Comparison of ENCODE assay signal across 9 mouse cellular contexts in the genomic region with DNA sequence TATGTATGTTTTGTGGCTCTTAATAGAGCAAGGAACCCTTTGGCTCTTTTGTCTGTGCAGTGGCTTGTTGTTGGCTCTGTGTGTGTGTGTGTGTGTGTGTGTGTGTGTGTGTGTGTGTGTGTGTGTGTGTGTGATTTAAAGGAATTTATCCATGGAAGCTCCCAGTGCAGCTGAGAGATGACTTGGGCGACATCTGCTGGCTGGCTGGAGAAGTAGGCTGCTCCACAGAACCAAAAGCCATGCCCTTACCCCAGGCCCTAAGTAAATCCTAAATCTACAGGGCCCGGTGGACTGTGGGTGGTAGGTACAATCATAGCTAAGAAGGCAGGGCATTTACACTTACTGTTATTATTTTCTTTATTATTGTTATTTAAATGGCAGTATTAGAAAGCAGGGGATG.
DNase-seq lines count a peak whose midpoint lies in the region; ATAC-seq and TF ChIP-seq lines count a peak whose summit lies in the region.
"Had no signal": no experiment of that assay in that cellular context is flagged by ENCODE, and none has a peak within 500 bp of the region (broad histone marks: within the 10 kb centered on the region; RNA-seq: fewer than 3 reads in every experiment).

No protein-coding gene starts in this region.

- intact Hi-C loops in heart, postnatal 36 days (cut with DNase I) = loop anchor here (1.0 to 5.0 kb wide), 4 partner anchors 49 to 420 kb away; no protein-coding TSS in a partner anchor

- H3K4me2 ChIP-seq in kidney, embryonic 16.5 days (replicated peaks; ENCODE audit: low read depth, low read length) = no peak overlapping the region
- H3K4me2 ChIP-seq in neural tube, embryonic 12.5 days (replicated peaks) = no peak overlapping the region

- TF ChIP-seq POLR2A in kidney, adult 2 months (IDR thresholded peaks at IDR 0.05; ENCODE audit: low read depth, low read length) = no peak

- ATAC-seq in kidney, embryonic 16.5 days (ENCODE audit: low FRiP score, low TSS enrichment) = no peak
- peak; percentile 16; the same call in 1 of the 2 replicates for ATAC-seq in neural tube, embryonic 12.5 days (ENCODE audit: low FRiP score, low read depth)
- no peak for ATAC-seq in activated CD4-positive, CD25-positive, alpha-beta regulatory T cell, adult 4 months

- no peaks in the 10 kb centered on the region for H3K4me1 ChIP-seq in kidney, adult 2 months (ENCODE audit: control insufficient read depth, insufficient read depth, low read length)
- peaks cover 29% of the 10 kb centered on the region for H3K4me1 ChIP-seq in kidney, embryonic 16.5 days (ENCODE audit: insufficient read depth, low read length)
- H3K4me1 ChIP-seq in limb, embryonic 10.5 days = peaks cover 44% of the 10 kb centered on the region
- peaks cover 55% of the 10 kb centered on the region for H3K4me1 ChIP-seq in neural tube, embryonic 12.5 days

- H3K4me3 ChIP-seq in kidney, adult 2 months (ENCODE audit: insufficient read depth, low read depth, low read length) = no peak overlapping the region
- H3K4me3 ChIP-seq in kidney, embryonic 16.5 days (ENCODE audit: low read length) = no peak overlapping the region
- no peak overlapping the region for H3K4me3 ChIP-seq in limb, embryonic 10.5 days
- no peak overlapping the region for H3K4me3 ChIP-seq in neural tube, embryonic 12.5 days

- no peak overlapping the region for H3K9ac ChIP-seq in kidney, embryonic 16.5 days (replicated peaks; ENCODE audit: low read length)
- H3K9ac ChIP-seq in neural tube, embryonic 12.5 days = no peak overlapping the region

- no peak overlapping the region for H3K27ac ChIP-seq in kidney, adult 2 months (ENCODE audit: insufficient read depth, low read depth, low read length)
- H3K27ac ChIP-seq in kidney, embryonic 16.5 days (ENCODE audit: low read length) = no peak overlapping the region
- H3K27ac ChIP-seq in limb, embryonic 10.5 days = 0 out of 2 replicates have a peak overlapping the region, but pooled peaks have one; percentile 17
- peak overlapping the region; percentile 74; the same call in 1 of the 2 replicates for H3K27ac ChIP-seq in neural tube, embryonic 12.5 days
- H3K27ac ChIP-seq: macrophage had no signal

- WGBS in kidney, adult 2 months = 7% methylated on average over 2 of the region's 2 CpGs
- WGBS in kidney, embryonic 16.5 days = 8% methylated on average over 2 of the region's 2 CpGs
- 3% methylated on average over 2 of the region's 2 CpGs for WGBS in limb, embryonic 10.5 days
- WGBS in neural tube, embryonic 12.5 days = 2% methylated on average over 2 of the region's 2 CpGs

- peak; percentile 74 for DNase-seq in kidney, adult 2 months
- DNase-seq in ZHBTc4 (ENCODE audit: low read depth, low spot score) = peak; percentile 76
- peak; percentile 84 for DNase-seq in embryo, embryonic 10.5 days (ENCODE audit: low spot score)
- DNase-seq in heart, postnatal 36 days = peak; percentile 75 to 77
- peak; percentile 84 for DNase-seq in limb, embryonic 10.5 days (ENCODE audit: low spot score)

- peak; percentile 80 for TF ChIP-seq CTCF in kidney, adult 2 months (conservative IDR thresholded peaks at IDR 0.05; ENCODE audit: insufficient read depth, insufficient read length, low read depth, low read length)

- no peaks in the 10 kb centered on the region for H3K36me3 ChIP-seq in kidney, adult 2 months (ENCODE audit: control insufficient read depth, insufficient read depth, low read length)
- H3K36me3 ChIP-seq in kidney, embryonic 16.5 days (ENCODE audit: insufficient read depth, low read length) = 0 out of 2 replicates have a peak, but pooled peaks cover 2% of the 10 kb centered on the region
- no peaks in the 10 kb centered on the region; the same call in 1 of the 2 replicates for H3K36me3 ChIP-seq in limb, embryonic 10.5 days
- H3K36me3 ChIP-seq in neural tube, embryonic 12.5 days = peaks cover 3% of the 10 kb centered on the region; the same call in 1 of the 2 replicates

- no peaks in the 10 kb centered on the region for H3K27me3 ChIP-seq in kidney, adult 2 months (replicated peaks; ENCODE audit: control insufficient read depth, insufficient read depth, low read length)
- H3K27me3 ChIP-seq in kidney, embryonic 16.5 days (ENCODE audit: insufficient read depth, low read length) = no peaks in the 10 kb centered on the region
- H3K27me3 ChIP-seq in limb, embryonic 10.5 days (ENCODE audit: low read depth, poor library complexity, severe bottlenecking) = no peaks in the 10 kb centered on the region
- H3K27me3 ChIP-seq in neural tube, embryonic 12.5 days (replicated peaks) = no peaks in the 10 kb centered on the region; the same call in 1 of the 2 replicates

- H3K9me3 ChIP-seq in kidney, embryonic 16.5 days (ENCODE audit: low read length) = no peaks in the 10 kb centered on the region
- no peaks in the 10 kb centered on the region for H3K9me3 ChIP-seq in limb, embryonic 10.5 days (replicated peaks)
- H3K9me3 ChIP-seq in neural tube, embryonic 12.5 days = no peaks in the 10 kb centered on the region

Comparison
In these comparisons a context has a peak if more than half of its experiments do, and no peak if none do; other contexts are left out.
1. H3K27ac ChIP-seq: peak in limb, embryonic 10.5 days (single experiment) and neural tube, embryonic 12.5 days (single experiment); none in kidney, adult 2 months (single experiment) and kidney, embryonic 16.5 days (single experiment).
2. Peak in every context shown above with its lines, with median percentiles within 50 percentile points of each other: DNase-seq.